Comparison of ENCODE assay signal across 9 mouse cellular contexts in the genomic region with DNA sequence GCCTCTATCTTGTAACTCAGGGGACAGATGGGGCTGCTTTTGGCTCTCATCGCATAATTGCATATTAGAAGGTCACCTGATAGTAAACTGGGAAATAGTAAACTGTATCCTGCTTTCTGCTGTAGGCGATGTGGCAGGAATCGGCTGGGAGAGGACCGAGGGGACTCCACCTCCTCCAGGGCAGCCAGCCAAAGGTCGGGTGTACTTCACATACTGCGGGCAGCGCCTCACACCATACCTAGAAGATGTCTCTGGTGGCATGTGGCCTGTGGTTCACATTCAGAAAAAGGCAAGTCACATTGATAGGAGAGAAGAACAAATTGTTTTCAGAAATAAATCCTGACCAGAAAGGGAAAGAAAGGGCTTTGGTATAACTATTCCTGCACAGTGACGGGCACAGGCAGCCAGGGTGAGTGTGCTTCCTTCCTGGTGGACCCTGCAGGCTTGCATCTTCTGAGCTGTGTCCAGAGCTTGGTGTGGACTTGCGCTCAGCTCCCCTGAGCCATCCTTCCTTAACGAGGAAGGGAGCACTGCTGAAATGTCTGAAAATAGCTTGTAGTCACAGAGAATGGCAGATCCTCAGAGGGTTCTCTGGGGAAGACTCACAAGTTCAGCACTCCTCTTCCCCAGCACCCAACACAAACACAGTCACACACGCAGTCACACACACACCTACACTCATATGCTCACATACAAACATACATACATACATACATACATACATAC. TPM values are rescaled to one million over a fixed set of nuclear protein-coding genes. Genes with fewer than 3 reads are reported as not detected.
DNase-seq lines count a peak whose midpoint lies in the region; ATAC-seq lines count a peak whose summit lies in the region.
"Had no signal": no experiment of that assay in that cellular context is flagged by ENCODE, and none has a peak within 500 bp of the region (broad histone marks: within the 10 kb centered on the region; RNA-seq: fewer than 3 reads in every experiment).

No protein-coding gene starts in this region.

- 83% methylated on average over 11 of the region's 11 CpGs for WGBS in embryonic facial prominence, embryonic 13.5 days
- 84% methylated on average over 11 of the region's 11 CpGs for WGBS in hindbrain, embryonic 16.5 days
- 79% methylated on average over 11 of the region's 11 CpGs for WGBS in liver, embryonic 13.5 days (ENCODE audit: insufficient replicate concordance)
- 87% methylated on average over 11 of the region's 11 CpGs for WGBS in neural tube, embryonic 12.5 days

- H3K4me3 ChIP-seq in embryonic facial prominence, embryonic 13.5 days = peak overlapping the region; percentile 30
- H3K4me3 ChIP-seq in hindbrain, embryonic 16.5 days (ENCODE audit: low read length) = no peak overlapping the region
- H3K4me3 ChIP-seq in liver, embryonic 13.5 days (replicated peaks) = peak overlapping the region; percentile 37
- H3K4me3 ChIP-seq in neural tube, embryonic 12.5 days = 0 out of 2 replicates have a peak overlapping the region, but pooled peaks have one; percentile 9

- ATAC-seq in frontal cortex, adult (ENCODE audit: low TSS enrichment) = peak; percentile 55; the same call in 1 of the 2 replicates
- ATAC-seq in embryonic facial prominence, embryonic 13.5 days (ENCODE audit: insufficient number of reproducible peaks, insufficient read depth, low FRiP score, low TSS enrichment, low read depth) = no peak
- no peak for ATAC-seq in hindbrain, embryonic 16.5 days
- ATAC-seq in liver, embryonic 13.5 days (ENCODE audit: low read depth) = 0 out of 2 replicates have a peak, but pooled peaks have one; percentile 11
- ATAC-seq in neural tube, embryonic 12.5 days (ENCODE audit: low FRiP score, low read depth) = no peak
- ATAC-seq in activated CD4-positive, CD25-positive, alpha-beta regulatory T cell, adult 4 months = no peak

- H3K4me1 ChIP-seq in embryonic facial prominence, embryonic 13.5 days = no peaks in the 10 kb centered on the region
- no peaks in the 10 kb centered on the region for H3K4me1 ChIP-seq in hindbrain, embryonic 16.5 days (ENCODE audit: control insufficient read depth, insufficient read depth, low read depth, low read length)
- 0 out of 2 replicates have a peak, but pooled peaks cover 2% of the 10 kb centered on the region for H3K4me1 ChIP-seq in liver, embryonic 13.5 days (replicated peaks)
- no peaks in the 10 kb centered on the region; the same call in 1 of the 2 replicates for H3K4me1 ChIP-seq in neural tube, embryonic 12.5 days

- H3K36me3 ChIP-seq in embryonic facial prominence, embryonic 13.5 days = peaks cover 89% of the 10 kb centered on the region
- peaks cover 61% of the 10 kb centered on the region for H3K36me3 ChIP-seq in hindbrain, embryonic 16.5 days (ENCODE audit: control insufficient read depth, insufficient read depth, low read length)
- peaks cover 92% of the 10 kb centered on the region for H3K36me3 ChIP-seq in liver, embryonic 13.5 days
- H3K36me3 ChIP-seq in neural tube, embryonic 12.5 days = peaks cover 89% of the 10 kb centered on the region

- no peaks in the 10 kb centered on the region for H3K27me3 ChIP-seq in embryonic facial prominence, embryonic 13.5 days
- H3K27me3 ChIP-seq in hindbrain, embryonic 16.5 days (replicated peaks; ENCODE audit: control insufficient read depth, insufficient read depth, low read length) = no peaks in the 10 kb centered on the region
- no peaks in the 10 kb centered on the region for H3K27me3 ChIP-seq in liver, embryonic 13.5 days
- no peaks in the 10 kb centered on the region for H3K27me3 ChIP-seq in neural tube, embryonic 12.5 days (replicated peaks)

- no peak for DNase-seq in frontal cortex, postnatal 10 days (ENCODE audit: low spot score in 2 of 2)
- no peak for DNase-seq in liver, embryonic 13.5 days
- DNase-seq in cerebellum, adult 9-11 months = no peak

- H3K9ac ChIP-seq in embryonic facial prominence, embryonic 13.5 days = peak overlapping the region; percentile 55; the same call in 1 of the 2 replicates
- H3K9ac ChIP-seq in hindbrain, embryonic 16.5 days (ENCODE audit: low read depth, low read length) = peak overlapping the region; percentile 27; the same call in 1 of the 2 replicates
- H3K9ac ChIP-seq in liver, embryonic 13.5 days = peak overlapping the region; percentile 47
- peak overlapping the region; percentile 29; the same call in 1 of the 2 replicates for H3K9ac ChIP-seq in neural tube, embryonic 12.5 days

- H3K27ac ChIP-seq in embryonic facial prominence, embryonic 13.5 days = peak overlapping the region; percentile 64
- peak overlapping the region; percentile 23; the same call in 1 of the 2 replicates for H3K27ac ChIP-seq in hindbrain, embryonic 16.5 days (ENCODE audit: low read depth, low read length)
- H3K27ac ChIP-seq in liver, embryonic 13.5 days = peak overlapping the region; percentile 60
- H3K27ac ChIP-seq in neural tube, embryonic 12.5 days = no peak overlapping the region

- no peaks in the 10 kb centered on the region for H3K9me3 ChIP-seq in embryonic facial prominence, embryonic 13.5 days
- no peaks in the 10 kb centered on the region for H3K9me3 ChIP-seq in hindbrain, embryonic 16.5 days (ENCODE audit: control insufficient read depth, low read length)
- no peaks in the 10 kb centered on the region for H3K9me3 ChIP-seq in liver, embryonic 13.5 days (replicated peaks)
- H3K9me3 ChIP-seq in neural tube, embryonic 12.5 days = no peaks in the 10 kb centered on the region
- H3K9me3 ChIP-seq: G1E had no signal

- H3K4me2 ChIP-seq in embryonic facial prominence, embryonic 13.5 days = peak overlapping the region; percentile 49
- H3K4me2 ChIP-seq in hindbrain, embryonic 16.5 days (ENCODE audit: low read length) = peak overlapping the region; percentile 28; the same call in 1 of the 2 replicates
- peak overlapping the region; percentile 41 for H3K4me2 ChIP-seq in liver, embryonic 13.5 days
- H3K4me2 ChIP-seq in neural tube, embryonic 12.5 days (replicated peaks) = peak overlapping the region; percentile 42

RNA-seq across cellular contexts. Expression of a gene that starts 55.9 kb away (rescaled TPM):
- polyA plus RNA-seq in embryonic facial prominence, embryonic 13.5 days (2015; fragmentation: Nextera tagmentation; extraction: Ambion mirVana) = 74.6 and 80.7 TPM in 2 replicates
- 112 and 124 TPM in 2 replicates for polyA plus RNA-seq in hindbrain, embryonic 16.5 days (2015; fragmentation: Nextera tagmentation; extraction: Ambion mirVana)
- polyA plus RNA-seq in liver, embryonic 13.5 days (2015; fragmentation: Nextera tagmentation; extraction: Ambion mirVana) = 19.7 and 21.4 TPM in 2 replicates
- 116 and 119 TPM in 2 replicates for polyA plus RNA-seq in neural tube, embryonic 12.5 days (2016; fragmentation: Nextera tagmentation; extraction: Ambion mirVana)
- polyA plus RNA-seq in activated CD4-positive, CD25-positive, alpha-beta regulatory T cell, adult 4 months (2017; shearing (Covaris generic)) = 10 to 100 TPM; 33.7 to 38.3 TPM

Comparison
In these comparisons a context has a peak if more than half of its experiments do, and no peak if none do; other contexts are left out.
1. ATAC-seq: peak in frontal cortex, adult (single experiment) and liver, embryonic 13.5 days (single experiment); none in embryonic facial prominence, embryonic 13.5 days (single experiment), hindbrain, embryonic 16.5 days (single experiment), neural tube, embryonic 12.5 days (single experiment) and activated CD4-positive, CD25-positive, alpha-beta regulatory T cell, adult 4 months (single experiment).
2. Peak in every context shown above with its lines, with median percentiles within 50 percentile points of each other: H3K4me2 ChIP-seq and H3K9ac ChIP-seq.